Mouse (Mus musculus): Measurements from ENCODE around the gene Uba1.

DNA sequence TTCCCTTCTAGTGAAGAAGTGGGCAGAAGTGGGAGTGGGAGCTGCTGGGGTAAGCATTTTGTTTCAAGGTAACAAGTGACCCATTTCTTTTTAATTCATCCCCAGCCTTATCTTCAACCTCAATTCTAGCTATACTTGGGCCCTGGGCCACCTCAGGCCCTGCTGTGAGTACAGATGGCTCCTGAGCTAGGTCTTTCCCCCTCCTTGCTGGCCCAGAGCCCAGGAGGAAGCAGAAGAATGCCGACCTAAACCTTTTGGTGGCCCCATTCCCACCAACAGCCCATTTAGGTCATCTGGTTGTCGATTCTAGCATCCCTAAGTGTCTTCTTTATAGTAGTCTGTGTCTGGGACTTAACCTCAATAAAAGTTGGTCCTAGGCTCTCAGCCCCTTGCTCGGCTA, 33.4 kb downstream of the Uba1 start:
- TF ChIP-seq CTCF (IDR thresholded peaks at IDR 0.05) = no peak
- TF ChIP-seq EP300 (IDR thresholded peaks at IDR 0.05) = no peak

Data from lung, postnatal 0 days (tissue).